Mouse (Mus musculus) cerebellum, adult 2 months (tissue): Measurements from ENCODE around the gene Fbxo21.

ENCODE experiments used
- CTCF ChIP-seq: fragments of 200-500 bp; IDR thresholded peaks from 2 replicates; pipeline ENCODE4 v1.5.1; 2011; ENCODE audit warnings: low read depth, mild to moderate bottlenecking, control low read depth, low read length, moderate library complexity, borderline replicate concordance; ENCODE audit not compliant: insufficient read depth
- POLR2A ChIP-seq: fragments of 200-500 bp; IDR thresholded peaks from 2 replicates; pipeline ENCODE4 v1.6.1; 2011; ENCODE audit warnings: low read length, control low read depth, borderline replicate concordance; ENCODE audit not compliant: insufficient read depth

DNA sequence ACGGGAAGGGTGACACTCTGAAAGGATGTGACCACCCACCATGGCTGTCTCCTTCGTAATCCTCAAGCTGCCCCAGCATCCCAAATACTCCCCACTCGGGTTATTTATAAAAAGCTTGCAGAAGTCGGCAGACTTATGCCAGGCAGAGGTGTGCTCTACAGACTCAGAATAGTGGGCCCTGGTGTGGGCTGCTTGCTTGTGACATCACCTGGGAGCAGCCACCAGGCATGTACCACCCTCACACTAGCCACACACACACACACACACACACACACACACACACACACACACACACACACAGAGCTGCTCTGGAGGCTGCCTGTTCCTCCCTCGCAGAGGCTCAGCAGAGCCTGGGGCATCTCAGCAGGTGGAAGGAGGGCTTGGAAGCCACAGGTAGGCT is 41.0 kb downstream of the Fbxo21 start:
- TF ChIP-seq POLR2A, result no peak
- no peak for TF ChIP-seq CTCF
